Mouse (Mus musculus): ENCODE data around the gene Krcc1.
"Not testable (repeated sequence)": the region's sequence is repeated elsewhere in the genome, so short reads cannot be mapped to it uniquely, and the experiment has no call there.

- TF ChIP-seq CTCF (IDR thresholded peaks at IDR 0.05; ENCODE audit: low read depth, low read length); GATA1 (IDR thresholded peaks at IDR 0.05; ENCODE audit: borderline replicate concordance, low read length); GATA2 (IDR thresholded peaks at IDR 0.05; ENCODE audit: borderline replicate concordance, low read depth, low read length); POLR2AphosphoS5 (IDR thresholded peaks at IDR 0.05; ENCODE audit: insufficient replicate concordance, low read depth, low read length): not testable (repeated sequence)
These were observed 60.0 kb downstream of the Krcc1 start for GRCm38 (mm10) chr6:71331491-71331890.

Data from G1E (cell line).